Mouse (Mus musculus): ENCODE results near the gene Scd4.

Gene Scd4

GRCm38 (mm10) chr19:44332833-44333623, at the start of gene Scd4:
Gene Scd4 (plus strand): TSS chr19:44333092.
- no peak for DNase-seq

GRCm38 (mm10) chr19:44283157-44284024, 49.5 kb upstream of the Scd4 start:
- peak; percentile 27 for DNase-seq

GRCm38 (mm10) chr19:44284025-44284695, 48.7 kb upstream of the Scd4 start:
- peak; percentile 96 for DNase-seq

- no peak for DNase-seq
These were observed 48.2 kb upstream of the Scd4 start for GRCm38 (mm10) chr19:44284723-44285122.

- no peak for DNase-seq
These were observed 47.3 kb upstream of the Scd4 start for GRCm38 (mm10) chr19:44285554-44285953.

- DNase-seq: no peak
These were observed 46.8 kb upstream of the Scd4 start for GRCm38 (mm10) chr19:44286109-44286508.

GRCm38 (mm10) chr19:44287415-44288110, 45.3 kb upstream of the Scd4 start:
- DNase-seq: no peak

GRCm38 (mm10) chr19:44292083-44292482, 40.8 kb upstream of the Scd4 start:
- no peak for DNase-seq

GRCm38 (mm10) chr19:44292483-44292882, 40.4 kb upstream of the Scd4 start:
- peak; percentile 24 for DNase-seq

GRCm38 (mm10) chr19:44292941-44293768, 39.7 kb upstream of the Scd4 start, which contains the start of gene Scd2:
Gene Scd2 (plus strand): TSS chr19:44293674.
- peak; percentile 32 for DNase-seq

- peak; percentile 85 for DNase-seq
These were observed 38.9 kb upstream of the Scd4 start for GRCm38 (mm10) chr19:44293769-44294551.

GRCm38 (mm10) chr19:44294588-44295041, 38.3 kb upstream of the Scd4 start:
- DNase-seq: peak; percentile 96

GRCm38 (mm10) chr19:44295251-44295650, 37.6 kb upstream of the Scd4 start:
- peak; percentile 40 for DNase-seq

- peak; percentile 94 for DNase-seq
These were observed 37.2 kb upstream of the Scd4 start for GRCm38 (mm10) chr19:44295741-44296140.

- peak; percentile 42 for DNase-seq
These were observed 36.7 kb upstream of the Scd4 start for GRCm38 (mm10) chr19:44296186-44296585.

- DNase-seq: no peak
These were observed 35.7 kb upstream of the Scd4 start for GRCm38 (mm10) chr19:44297068-44297760.

- DNase-seq: no peak
These were observed 35.0 kb upstream of the Scd4 start for GRCm38 (mm10) chr19:44297862-44298261.

- no peak for DNase-seq
These were observed 33.8 kb upstream of the Scd4 start for GRCm38 (mm10) chr19:44299078-44299477.

GRCm38 (mm10) chr19:44299902-44300301, 33.0 kb upstream of the Scd4 start:
- DNase-seq: no peak

GRCm38 (mm10) chr19:44300520-44300919, 32.4 kb upstream of the Scd4 start:
- DNase-seq: no peak
